Mouse (Mus musculus) erythroblast, embryonic 14.5 days (primary cell): Measurements from ENCODE around the gene Zfp536. TPM values are rescaled to one million over a fixed set of nuclear protein-coding genes. Genes with fewer than 3 reads are reported as not detected.

Experiments
- H3K27me3 ChIP-seq: 2 replicates; pipeline ENCODE4 v1.6.1; 2012; ENCODE audit warnings: inconsistent platforms; ENCODE audit not compliant: control insufficient read depth
- H3K36me3 ChIP-seq: 2 replicates; pipeline ENCODE4 v1.6.1; 2012; ENCODE audit warnings: mild to moderate bottlenecking, inconsistent platforms; ENCODE audit not compliant: control insufficient read depth
- H3K4me1 ChIP-seq: 2 replicates; pipeline ENCODE4 v1.6.1; 2012; ENCODE audit warnings: inconsistent platforms; ENCODE audit not compliant: control insufficient read depth
- H3K4me3 ChIP-seq: replicated peaks from 2 replicates; pipeline ENCODE3; 2012; ENCODE audit warnings: moderate library complexity, mild to moderate bottlenecking, inconsistent platforms
- H3K9me3 ChIP-seq: 2 replicates; pipeline ENCODE4 v1.6.1; 2012; ENCODE audit warnings: low read length, inconsistent platforms, mixed read lengths; ENCODE audit not compliant: control insufficient read depth
- GATA1 ChIP-seq: IDR thresholded peaks from 2 replicates; pipeline ENCODE4 v1.6.1; 2012; ENCODE audit warnings: low read length, inconsistent platforms, mixed read lengths
- TAL1 ChIP-seq: IDR thresholded peaks from 3 replicates; pipeline ENCODE4 v1.6.1; 2012; ENCODE audit warnings: low read length, inconsistent platforms, mixed read lengths
- polyA plus RNA-seq: library from polyadenylated mRNA; stranded (reverse); fragments of >175 nt; gene quantifications from 2 replicates; pipeline ENCODE4 v1.2.3, GENCODE M21; 2012

The Zfp536 gene
- polyA plus RNA-seq, 1 experiment: not detected

DNA sequence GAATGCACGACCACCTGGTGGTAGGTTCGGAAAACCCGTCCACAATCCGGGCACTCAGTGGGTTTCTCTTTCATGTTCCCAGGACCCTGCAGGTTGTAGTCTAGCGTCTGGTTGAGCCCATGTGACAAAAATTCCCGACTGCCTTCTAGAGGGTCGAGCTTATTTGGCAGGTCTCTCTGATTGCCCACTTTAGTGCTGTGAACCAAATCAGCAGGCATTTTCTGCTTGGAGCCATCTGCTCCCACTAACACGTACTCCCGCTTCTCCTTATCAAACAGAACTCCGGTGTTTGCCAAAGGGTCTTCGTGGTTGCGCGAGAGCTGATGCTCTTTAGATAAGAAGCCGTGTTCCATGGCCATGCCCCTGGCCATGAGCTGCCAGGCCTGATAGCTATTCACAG, 205.4 kb downstream of the Zfp536 start:
- H3K36me3 ChIP-seq: no peaks in the 10 kb centered on the region
- no peak overlapping the region for H3K4me3 ChIP-seq
- no peaks in the 10 kb centered on the region for H3K27me3 ChIP-seq
- no peaks in the 10 kb centered on the region for H3K4me1 ChIP-seq
- TF ChIP-seq TAL1 (no peak), GATA1 (no peak)
- H3K9me3 ChIP-seq: peaks cover 29% of the 10 kb centered on the region

DNA sequence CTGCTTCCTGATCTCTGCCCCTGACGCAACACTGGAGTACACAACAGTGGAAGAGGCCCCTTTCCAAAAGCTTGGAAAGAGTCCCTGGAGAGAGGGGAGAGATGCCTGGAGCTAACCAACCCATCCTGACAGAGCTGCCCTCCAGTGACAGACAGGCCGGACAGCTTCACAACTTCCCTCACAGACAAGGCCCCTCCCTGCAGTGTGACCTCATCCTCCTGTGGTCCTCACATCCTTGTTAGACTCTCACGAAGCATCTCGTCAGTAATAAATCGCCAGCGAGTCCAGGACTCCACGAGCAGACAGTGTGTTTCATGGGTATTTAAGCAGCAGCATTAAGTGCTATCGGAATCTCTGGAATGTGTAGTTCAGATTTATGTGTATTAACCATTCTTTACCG, 207.4 kb downstream of the Zfp536 start:
- no peak overlapping the region for H3K4me3 ChIP-seq

DNA sequence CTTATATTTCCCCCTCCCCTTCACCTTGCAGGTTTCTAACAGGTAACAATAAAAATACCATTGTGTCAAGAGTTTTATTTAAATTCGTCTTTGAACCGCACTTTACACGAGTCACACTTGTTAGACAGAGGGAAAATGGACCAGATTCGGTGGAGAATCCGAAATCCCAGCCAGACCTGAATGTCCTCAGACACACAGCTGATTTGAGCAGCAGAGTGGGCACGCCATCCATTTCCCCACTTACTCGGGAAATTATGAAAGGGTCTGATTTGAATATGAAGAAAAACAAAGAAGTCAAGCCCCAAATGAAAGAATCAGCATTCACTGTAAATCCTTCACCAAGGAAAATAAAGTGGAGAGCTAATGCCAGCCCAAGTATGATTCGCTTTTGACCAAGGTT, 208.1 kb downstream of the Zfp536 start:
- TF ChIP-seq GATA1 (no peak), TAL1 (no peak)
- Histone ChIP-seq H3K4me3 (no peak overlapping the region), H3K4me1 (no peaks in the 10 kb centered on the region), H3K9me3 (peaks cover 23% of the 10 kb centered on the region), H3K36me3 (no peaks in the 10 kb centered on the region), H3K27me3 (no peaks in the 10 kb centered on the region)

More for the DNA sequence above, 207.4 kb downstream of the Zfp536 start:
- Histone ChIP-seq H3K4me1 (no peaks in the 10 kb centered on the region), H3K9me3 (peaks cover 23% of the 10 kb centered on the region), H3K27me3 (no peaks in the 10 kb centered on the region), H3K36me3 (no peaks in the 10 kb centered on the region)
- TF ChIP-seq TAL1 (no peak), GATA1 (no peak)

DNA sequence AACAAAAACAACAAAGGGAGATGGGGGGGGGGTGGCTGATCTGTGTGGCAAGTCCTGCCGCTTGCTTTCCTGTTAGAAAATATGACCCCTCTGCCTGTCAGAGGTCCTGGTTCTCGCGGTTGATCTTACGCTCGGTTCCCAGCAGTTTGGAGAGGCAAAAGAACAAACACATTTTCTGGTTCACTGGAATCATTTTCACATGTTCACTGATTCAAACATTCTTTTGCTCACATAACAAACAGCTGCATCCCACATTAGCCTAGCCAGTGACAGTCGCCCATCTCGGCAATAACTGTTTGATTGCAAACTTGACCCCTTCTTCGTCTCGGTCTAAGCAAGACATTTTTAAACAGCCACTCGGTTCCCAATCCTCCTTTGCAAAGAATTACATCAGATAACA, 208.8 kb downstream of the Zfp536 start:
- TF ChIP-seq TAL1: no peak
- no peak for TF ChIP-seq GATA1
- H3K36me3 ChIP-seq: no peaks in the 10 kb centered on the region
- peaks cover 21% of the 10 kb centered on the region for H3K9me3 ChIP-seq
- no peaks in the 10 kb centered on the region for H3K27me3 ChIP-seq
- no peak overlapping the region for H3K4me3 ChIP-seq
- no peaks in the 10 kb centered on the region for H3K4me1 ChIP-seq

DNA sequence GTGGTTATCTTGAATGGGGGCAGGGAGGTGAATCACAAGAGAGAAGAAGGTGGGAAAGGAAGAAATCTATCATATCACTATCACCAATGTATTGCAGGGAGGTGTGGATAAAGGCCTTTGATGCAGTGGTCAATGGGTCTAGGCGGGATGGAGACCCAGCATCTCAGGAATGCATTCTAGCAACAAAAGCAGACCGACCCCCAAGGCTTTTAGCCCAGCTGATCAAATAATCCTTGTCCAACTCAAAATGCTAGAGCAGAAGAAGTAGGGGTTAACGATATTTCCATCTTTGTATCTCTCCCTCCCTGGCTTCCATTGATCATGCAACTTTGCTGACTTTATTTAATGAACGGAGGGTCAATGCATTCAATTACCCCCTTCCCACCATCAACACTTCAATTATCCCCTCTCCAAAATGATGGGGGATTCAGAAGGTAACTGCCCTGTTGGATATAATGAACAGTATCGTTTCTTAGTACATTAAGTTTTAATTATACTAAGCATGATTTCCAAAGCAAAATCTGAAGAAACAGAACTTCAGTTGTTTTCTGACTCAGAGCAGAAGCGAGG, 209.5 kb downstream of the Zfp536 start:
- Histone ChIP-seq H3K4me3 (no peak overlapping the region), H3K27me3 (no peaks in the 10 kb centered on the region), H3K9me3 (peaks cover 14% of the 10 kb centered on the region), H3K4me1 (no peaks in the 10 kb centered on the region), H3K36me3 (no peaks in the 10 kb centered on the region)
- TF ChIP-seq TAL1 (no peak), GATA1 (no peak)

DNA sequence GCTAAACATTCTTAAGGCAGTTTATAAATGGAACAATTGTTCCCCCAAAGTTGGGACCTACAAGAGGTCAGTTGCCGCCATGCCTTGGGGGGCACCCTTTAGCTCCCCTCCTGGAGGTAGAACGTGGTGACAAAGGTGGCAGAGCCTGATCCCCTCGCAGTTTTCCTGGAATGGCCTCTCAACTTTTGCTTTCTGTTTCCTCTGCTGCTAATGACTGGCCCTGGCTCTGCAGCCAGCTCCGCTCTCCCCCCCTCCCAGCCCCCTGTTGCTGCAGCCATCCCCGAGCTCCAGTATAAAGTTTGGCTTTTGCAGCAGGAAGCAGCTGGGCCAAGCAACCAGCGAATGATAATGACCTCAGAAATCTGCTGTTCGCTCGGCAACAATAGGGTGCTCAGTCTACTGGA, 210.3 kb downstream of the Zfp536 start:
- peaks cover 6% of the 10 kb centered on the region for H3K9me3 ChIP-seq
- no peak overlapping the region for H3K4me3 ChIP-seq
- no peaks in the 10 kb centered on the region for H3K4me1 ChIP-seq
- no peaks in the 10 kb centered on the region for H3K27me3 ChIP-seq
- TF ChIP-seq GATA1: no peak
- no peak for TF ChIP-seq TAL1
- H3K36me3 ChIP-seq: no peaks in the 10 kb centered on the region

DNA sequence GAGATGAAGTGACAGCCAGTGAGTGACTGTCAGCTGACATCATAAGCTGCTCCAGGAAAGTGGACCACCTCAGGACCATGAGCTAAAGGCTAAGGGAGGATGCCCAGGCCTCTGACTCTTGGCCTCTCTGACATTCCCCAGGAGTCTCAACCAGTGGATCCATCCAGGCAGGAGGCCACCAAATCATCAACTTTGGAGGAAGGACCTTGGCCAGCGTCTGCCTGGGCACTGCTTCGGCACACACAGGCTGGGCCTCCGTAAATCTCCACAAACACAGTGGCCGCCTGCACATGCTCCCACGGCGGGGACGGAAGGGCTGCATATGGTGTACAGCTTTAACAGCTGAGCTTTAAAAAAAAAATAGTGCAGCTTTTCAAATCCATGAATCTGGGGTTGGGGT, 210.9 kb downstream of the Zfp536 start:
- Histone ChIP-seq H3K27me3 (no peaks in the 10 kb centered on the region), H3K4me3 (no peak overlapping the region), H3K9me3 (peaks cover 1% of the 10 kb centered on the region; the same call in 1 of the 2 replicates), H3K36me3 (no peaks in the 10 kb centered on the region), H3K4me1 (no peaks in the 10 kb centered on the region)
- TF ChIP-seq GATA1 (no peak), TAL1 (no peak)

DNA sequence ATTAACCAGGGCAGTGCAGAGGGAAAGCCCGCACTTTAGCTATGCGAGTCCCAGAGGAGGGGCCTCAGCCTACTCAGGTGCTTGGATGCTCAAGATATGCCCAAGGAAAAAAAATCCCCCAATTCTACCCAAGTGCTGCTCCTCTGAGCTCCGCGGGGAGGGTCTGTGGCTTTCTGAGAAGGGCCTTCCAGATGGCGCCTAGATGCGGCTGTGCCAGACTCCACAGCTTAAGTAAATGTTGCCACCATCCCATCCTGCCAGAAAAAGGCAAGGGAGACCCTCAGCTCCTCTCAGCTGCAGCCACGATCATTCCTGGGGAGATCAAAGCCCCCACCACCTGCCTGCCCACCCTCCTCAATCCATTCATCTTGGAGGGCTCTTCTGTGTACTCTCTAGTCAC, 212.9 kb downstream of the Zfp536 start:
- H3K4me1 ChIP-seq: no peaks in the 10 kb centered on the region
- H3K36me3 ChIP-seq: no peaks in the 10 kb centered on the region
- H3K4me3 ChIP-seq: no peak overlapping the region
- no peaks in the 10 kb centered on the region for H3K27me3 ChIP-seq
- TF ChIP-seq GATA1 (no peak), TAL1 (no peak)
- no peaks in the 10 kb centered on the region for H3K9me3 ChIP-seq

DNA sequence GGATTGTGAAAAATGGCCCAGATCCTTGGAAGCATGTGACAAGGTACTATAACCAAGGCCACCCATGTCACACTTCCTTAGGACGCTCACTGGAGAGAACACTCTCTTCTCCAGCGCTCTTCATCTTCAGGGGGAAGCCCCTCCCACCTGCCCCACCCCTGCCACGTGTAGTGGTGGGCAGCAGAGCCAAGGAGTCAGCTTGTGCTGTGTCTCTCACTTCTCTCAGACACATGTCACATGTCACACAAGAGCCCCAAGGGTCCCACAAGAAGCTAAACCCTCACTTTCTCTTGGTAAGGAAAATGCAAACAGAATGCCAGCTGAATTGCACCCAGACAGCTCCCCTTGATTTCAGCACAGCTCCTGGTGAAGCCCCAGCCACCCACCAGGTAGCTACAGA, 213.6 kb downstream of the Zfp536 start:
- no peaks in the 10 kb centered on the region for H3K27me3 ChIP-seq
- TF ChIP-seq GATA1 (no peak), TAL1 (no peak)
- no peaks in the 10 kb centered on the region for H3K9me3 ChIP-seq
- H3K36me3 ChIP-seq: no peaks in the 10 kb centered on the region
- no peak overlapping the region for H3K4me3 ChIP-seq
- H3K4me1 ChIP-seq: no peaks in the 10 kb centered on the region

DNA sequence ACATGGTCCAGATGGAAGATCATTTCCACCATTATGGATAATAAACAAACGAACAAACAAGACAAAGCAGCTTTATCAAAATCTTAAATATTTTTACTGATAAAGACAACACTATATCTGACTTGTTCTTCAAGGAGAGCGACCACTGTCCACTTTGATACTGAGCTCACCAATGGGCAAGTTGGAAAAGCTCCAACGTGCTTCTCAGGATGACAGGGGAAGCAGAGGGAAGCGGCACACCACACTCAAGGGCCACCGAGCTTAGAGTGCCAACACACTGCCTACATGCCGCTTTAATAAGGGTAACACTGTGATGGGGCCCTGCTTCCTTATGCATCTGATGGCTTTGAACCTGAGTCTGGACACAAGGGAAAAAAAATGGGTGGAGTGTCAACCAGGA, 214.1 kb downstream of the Zfp536 start:
- no peaks in the 10 kb centered on the region for H3K4me1 ChIP-seq
- H3K4me3 ChIP-seq: no peak overlapping the region
- TF ChIP-seq GATA1 (no peak), TAL1 (no peak)
- no peaks in the 10 kb centered on the region for H3K27me3 ChIP-seq
- no peaks in the 10 kb centered on the region for H3K36me3 ChIP-seq
- H3K9me3 ChIP-seq: no peaks in the 10 kb centered on the region
